Mouse (Mus musculus): ENCODE results near the gene Lyrm9. TPM values are rescaled to one million over a fixed set of nuclear protein-coding genes. Genes with fewer than 3 reads are reported as not detected.
A peak's percentile ranks its signal among the peaks of the same experiment; 100 is the strongest.

Gene Lyrm9
- total and polyA plus RNA-seq, 3 experiments = 31.6 to 48.6 TPM; not detected in 1

DNA sequence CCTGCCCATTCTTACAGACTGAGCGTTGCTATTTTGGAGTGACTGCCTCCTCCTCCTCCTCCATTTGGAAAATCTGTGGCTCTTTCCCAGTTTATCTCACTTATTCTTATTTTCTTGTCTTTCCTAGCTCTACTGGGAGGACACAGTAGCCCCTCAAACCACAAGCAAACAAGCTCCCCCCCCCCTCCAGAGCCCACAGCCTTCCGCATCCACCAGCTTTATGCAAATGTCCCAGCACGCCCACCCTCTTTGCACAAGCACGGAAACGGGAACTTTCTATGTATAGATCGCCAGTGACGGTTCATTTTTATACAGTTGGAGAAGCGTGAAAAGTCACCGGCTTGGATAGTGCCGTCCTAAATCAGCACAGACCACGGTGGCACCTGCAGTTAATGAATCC is 33.9 kb upstream of the Lyrm9 start:
- H3K27me3 ChIP-seq (ENCODE audit: control insufficient read depth in 1 of 2, insufficient read depth in 2 of 2, low read length in 2 of 2) = no peaks in the 10 kb centered on the region
- peak overlapping the region; percentile 66 for H3K9ac ChIP-seq (ENCODE audit: control insufficient read depth, low read depth, low read length, poor library complexity, severe bottlenecking)
- no peaks in the 10 kb centered on the region for H3K79me2 ChIP-seq (ENCODE audit: control insufficient read depth, insufficient read depth, low read length, poor library complexity)
- no peak for TF ChIP-seq USF2 (IDR thresholded peaks at IDR 0.05; ENCODE audit: borderline replicate concordance in 1 of 2, insufficient read depth in 1 of 2, low read depth in 1 of 2, low read length in 2 of 2)
- peak; percentile 46 to 47; a peak in 2 of 4 replicates for TF ChIP-seq POLR2A (IDR thresholded peaks at IDR 0.05; ENCODE audit: control insufficient read depth in 1 of 2, insufficient read depth in 1 of 2, low read depth in 1 of 2, low read length in 2 of 2, poor library complexity in 1 of 2)
- 0 out of 2 replicates have a peak, but pooled peaks have one; percentile 20 for TF ChIP-seq TCF12 (IDR thresholded peaks at IDR 0.05; ENCODE audit: low read depth, low read length)
- TF ChIP-seq ETS1 (IDR thresholded peaks at IDR 0.05; ENCODE audit: low read depth, low read length) = peak; percentile 39; the same call in 1 of the 2 replicates
- TF ChIP-seq ZKSCAN1 (IDR thresholded peaks at IDR 0.05; ENCODE audit: low read depth, low read length) = no peak
- no peak for TF ChIP-seq SMC3 (IDR thresholded peaks at IDR 0.05; ENCODE audit: low read depth, low read length)
- no peak for TF ChIP-seq TAL1 (IDR thresholded peaks at IDR 0.05; ENCODE audit: low read length)
- peak; percentile 74; the same call in 1 of the 2 replicates for TF ChIP-seq ELF1 (IDR thresholded peaks at IDR 0.05; ENCODE audit: low read depth, low read length)
- 0 out of 2 replicates have a peak, but pooled peaks have one; percentile 42 for TF ChIP-seq SIN3A (IDR thresholded peaks at IDR 0.05; ENCODE audit: low read length)
- 0 out of 2 replicates have a peak, but pooled peaks have one; percentile 13 for TF ChIP-seq MAFK (IDR thresholded peaks at IDR 0.05; ENCODE audit: borderline replicate concordance, low read depth, low read length)
- 0 out of 2 replicates have a peak, but pooled peaks have one; percentile 3 for TF ChIP-seq MXI1 (IDR thresholded peaks at IDR 0.05; ENCODE audit: low read depth, low read length)
- peak in 1 of 2 experiments; percentile 44; a peak in 2 of 4 replicates for TF ChIP-seq EP300 (IDR thresholded peaks at IDR 0.05; ENCODE audit: low read depth in 1 of 2, low read length in 2 of 2)
- peak; percentile 37; the same call in 1 of the 2 replicates for TF ChIP-seq HCFC1 (IDR thresholded peaks at IDR 0.05; ENCODE audit: low read depth, low read length)
- peak; percentile 62; the same call in 1 of the 2 replicates for TF ChIP-seq MAZ (IDR thresholded peaks at IDR 0.05; ENCODE audit: low read depth, low read length)
- H3K9me3 ChIP-seq (replicated peaks; ENCODE audit: insufficient read depth, low read length) = no peaks in the 10 kb centered on the region
- H3K36me3 ChIP-seq (ENCODE audit: control insufficient read depth in 1 of 2, insufficient read depth in 2 of 2, low read length in 2 of 2) = peaks cover 0 to 28% of the 10 kb centered on the region in 2 experiments; a peak in 2 of 4 replicates
- peak; percentile 82 for DNase-seq (ENCODE audit: low read depth, low spot score)
- H3K4me1 ChIP-seq (ENCODE audit: control insufficient read depth in 1 of 2, insufficient read depth in 2 of 2, low read length in 2 of 2) = peaks cover 26 to 36% of the 10 kb centered on the region in 2 experiments
- peak overlapping the region; percentile 56 to 70 for H3K4me3 ChIP-seq (ENCODE audit: control insufficient read depth in 1 of 2, insufficient read depth in 1 of 2, low read depth in 2 of 2, low read length in 2 of 2)
- H3K27ac ChIP-seq (ENCODE audit: control insufficient read depth, low read depth, low read length) = peak overlapping the region; percentile 66

DNA sequence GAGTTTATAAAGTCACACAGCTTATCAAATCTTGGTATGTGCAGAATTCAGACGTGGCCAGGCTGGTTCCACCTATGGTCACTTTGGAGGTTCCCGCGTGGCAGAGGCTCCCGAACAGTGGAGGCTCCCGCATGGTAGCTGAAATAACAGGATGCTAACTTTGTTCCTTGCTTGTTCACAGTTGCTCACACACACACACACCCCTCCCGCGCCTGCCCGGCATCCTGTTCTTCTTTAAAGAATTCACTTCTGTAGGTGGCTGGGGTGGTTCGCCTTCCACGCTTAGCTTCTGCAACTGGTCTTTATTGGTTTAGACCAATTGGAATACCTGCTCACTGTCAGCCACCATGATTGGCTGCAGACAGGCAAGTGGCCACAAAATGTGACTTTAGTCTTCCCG is 33.3 kb upstream of the Lyrm9 start:
- peaks cover 0 to 28% of the 10 kb centered on the region in 2 experiments; a peak in 2 of 4 replicates for H3K36me3 ChIP-seq (ENCODE audit: control insufficient read depth in 1 of 2, insufficient read depth in 2 of 2, low read length in 2 of 2)
- peaks cover 26 to 36% of the 10 kb centered on the region in 2 experiments for H3K4me1 ChIP-seq (ENCODE audit: control insufficient read depth in 1 of 2, insufficient read depth in 2 of 2, low read length in 2 of 2)
- H3K27ac ChIP-seq (ENCODE audit: control insufficient read depth, low read depth, low read length) = no peak overlapping the region; the same call in 1 of the 2 replicates
- no peaks in the 10 kb centered on the region for H3K27me3 ChIP-seq (ENCODE audit: control insufficient read depth in 1 of 2, insufficient read depth in 2 of 2, low read length in 2 of 2)
- TF ChIP-seq MXI1 (IDR thresholded peaks at IDR 0.05; ENCODE audit: low read depth, low read length) (no peak), CHD1 (IDR thresholded peaks at IDR 0.05; ENCODE audit: low read depth, low read length) (no peak), KAT2A (conservative IDR thresholded peaks at IDR 0.05; ENCODE audit: low read depth, low read length) (no peak), ZMIZ1 (IDR thresholded peaks at IDR 0.05; ENCODE audit: low read depth, low read length) (no peak), TBP (IDR thresholded peaks at IDR 0.05; ENCODE audit: low read depth, low read length) (no peak), ELF1 (IDR thresholded peaks at IDR 0.05; ENCODE audit: low read depth, low read length) (no peak)
- no peaks in the 10 kb centered on the region for H3K79me2 ChIP-seq (ENCODE audit: control insufficient read depth, insufficient read depth, low read length, poor library complexity)
- H3K9ac ChIP-seq (ENCODE audit: control insufficient read depth, low read depth, low read length, poor library complexity, severe bottlenecking) = peak overlapping the region; percentile 66
- H3K9me3 ChIP-seq (replicated peaks; ENCODE audit: insufficient read depth, low read length) = no peaks in the 10 kb centered on the region
- DNase-seq (ENCODE audit: low read depth, low spot score) = no peak
- peak overlapping the region in 1 of 2 experiments; percentile 56; a peak in 2 of 4 replicates for H3K4me3 ChIP-seq (ENCODE audit: control insufficient read depth in 1 of 2, insufficient read depth in 1 of 2, low read depth in 2 of 2, low read length in 2 of 2)
